Mouse (Mus musculus): Measurements from ENCODE around the gene Sstr3.

The Sstr3 gene

GRCm38 (mm10) chr15:78559141-78559979, 14.9 kb upstream of the Sstr3 start:
- no peak for DNase-seq (ENCODE audit: low spot score)

DNA sequence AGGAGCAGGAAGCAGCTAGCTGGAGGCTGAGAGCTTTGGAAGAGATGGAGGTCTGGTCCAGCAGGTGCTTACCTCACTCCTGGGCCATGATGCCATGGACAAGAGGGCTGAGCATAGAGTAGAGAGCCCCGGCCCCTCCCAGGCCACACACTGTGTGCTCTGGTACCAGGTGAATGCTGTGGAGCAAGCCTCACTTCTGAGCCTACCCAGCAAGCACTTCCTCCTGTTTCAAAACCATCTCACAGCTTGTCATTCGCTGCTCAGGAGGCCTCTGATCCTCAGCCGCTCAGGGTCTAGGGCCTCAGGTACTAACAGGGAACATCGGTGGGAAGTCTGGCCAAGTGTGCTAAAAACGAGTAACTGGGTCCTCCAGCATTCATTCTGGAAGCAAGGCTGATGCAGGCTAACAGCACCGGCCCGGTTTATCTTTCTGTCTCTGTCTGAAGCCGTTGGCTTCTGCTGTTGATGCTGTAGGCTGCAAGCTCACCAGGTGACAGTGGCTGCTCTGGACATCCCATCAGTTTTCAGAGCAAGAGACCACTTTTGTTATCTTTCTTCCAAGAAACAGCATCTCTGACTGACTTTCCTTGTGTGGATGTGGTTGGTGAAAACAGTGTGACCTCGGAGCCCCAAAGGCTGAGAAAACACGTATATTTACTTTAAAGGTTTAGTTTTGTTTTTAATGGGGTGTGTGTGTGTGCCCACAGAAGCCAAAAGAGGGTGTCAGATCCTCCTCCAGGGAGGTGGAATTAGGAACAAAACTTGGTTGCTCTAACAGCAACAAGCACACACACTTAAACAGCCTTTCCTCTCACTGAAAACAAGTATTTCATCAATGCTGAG, 13.4 kb upstream of the Sstr3 start:
- DNase-seq (ENCODE audit: low spot score): no peak

DNA sequence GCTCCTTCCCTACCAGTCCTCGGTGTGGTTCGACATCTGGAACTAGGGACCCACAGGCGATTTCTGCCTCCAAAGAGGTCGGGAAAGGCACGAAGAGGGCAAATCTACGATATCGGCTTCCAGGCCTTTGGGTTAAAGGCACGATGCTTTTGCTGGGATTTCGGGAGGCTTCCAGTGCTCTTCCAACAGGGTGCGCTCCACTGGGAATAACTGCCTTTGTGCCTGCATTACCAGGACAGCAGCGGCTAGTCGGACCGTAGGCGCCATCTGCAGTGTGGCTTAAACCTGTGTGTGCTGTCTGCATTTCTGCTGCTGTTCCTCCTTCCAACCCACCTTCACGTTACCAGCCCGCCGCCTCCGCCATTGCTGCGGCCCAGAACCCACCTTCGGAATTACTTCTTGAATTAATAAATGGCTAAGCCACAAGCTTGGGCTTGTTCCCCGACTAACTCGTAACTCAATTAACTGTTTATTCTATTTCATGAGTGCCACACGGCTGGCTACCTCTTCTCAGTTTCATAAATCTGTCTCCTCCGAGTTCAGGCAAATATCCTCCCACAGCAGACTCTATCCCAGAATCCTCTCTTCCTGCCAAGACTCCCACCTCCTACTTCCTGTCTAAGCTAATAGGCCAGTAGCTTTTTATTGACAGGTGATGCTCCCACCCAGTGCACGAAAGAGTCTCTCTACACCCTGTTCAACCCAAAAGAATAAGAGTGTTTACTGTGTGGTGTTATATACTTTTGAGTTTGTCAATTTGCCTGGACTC, 10.2 kb upstream of the Sstr3 start:
- no peak for DNase-seq (ENCODE audit: low spot score)

DNA sequence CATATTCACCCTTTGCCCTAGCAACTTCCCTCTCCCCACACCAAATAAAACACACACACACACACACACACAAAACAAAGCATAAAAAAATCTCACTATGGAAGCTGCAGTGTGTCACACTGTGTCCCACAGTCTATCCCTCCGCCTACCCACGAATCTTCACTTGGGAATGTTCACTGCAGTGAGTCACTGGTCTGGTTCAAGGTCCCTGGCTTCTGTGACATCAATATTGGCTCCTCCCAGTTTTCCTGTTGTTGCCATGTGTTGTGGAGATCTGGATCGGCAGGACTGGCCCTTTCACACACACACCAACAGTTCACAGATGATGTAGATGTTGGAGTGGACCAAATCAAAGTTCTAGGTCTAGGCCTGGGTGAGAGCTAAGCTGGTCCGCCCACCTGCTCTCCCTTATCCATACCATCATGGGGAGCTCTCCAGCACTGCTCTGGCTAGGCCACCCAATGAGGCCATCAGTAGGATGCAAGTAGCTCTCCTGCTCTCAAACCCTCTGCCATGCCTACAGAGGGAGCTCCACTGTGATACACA, 4.8 kb upstream of the Sstr3 start:
- no peak for DNase-seq (ENCODE audit: low spot score)

DNA sequence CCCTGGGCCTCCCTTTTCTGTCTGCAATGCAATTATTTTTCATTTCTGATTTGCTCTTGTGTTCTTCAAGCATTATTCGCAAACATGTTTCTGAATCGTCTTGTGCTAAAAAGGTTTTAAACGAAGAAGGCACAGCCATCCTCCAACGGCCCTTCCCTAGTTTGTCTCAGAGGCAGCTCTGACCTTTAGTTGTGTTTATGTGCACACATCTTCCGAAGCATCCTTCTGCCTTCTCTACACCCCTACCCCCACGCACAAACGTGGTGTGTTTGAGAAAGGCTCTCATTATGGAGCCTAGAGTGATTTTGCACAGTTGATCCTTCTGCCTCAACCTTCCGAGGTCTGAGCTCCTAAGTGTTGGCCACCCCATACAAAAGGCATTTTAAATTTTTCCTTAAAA, 4.2 kb upstream of the Sstr3 start:
- no peak for DNase-seq (ENCODE audit: low spot score)

- DNase-seq (ENCODE audit: low spot score): no peak
Measured at GRCm38 (mm10) chr15:78548336-78548665, 3.8 kb upstream of the Sstr3 start.

DNA sequence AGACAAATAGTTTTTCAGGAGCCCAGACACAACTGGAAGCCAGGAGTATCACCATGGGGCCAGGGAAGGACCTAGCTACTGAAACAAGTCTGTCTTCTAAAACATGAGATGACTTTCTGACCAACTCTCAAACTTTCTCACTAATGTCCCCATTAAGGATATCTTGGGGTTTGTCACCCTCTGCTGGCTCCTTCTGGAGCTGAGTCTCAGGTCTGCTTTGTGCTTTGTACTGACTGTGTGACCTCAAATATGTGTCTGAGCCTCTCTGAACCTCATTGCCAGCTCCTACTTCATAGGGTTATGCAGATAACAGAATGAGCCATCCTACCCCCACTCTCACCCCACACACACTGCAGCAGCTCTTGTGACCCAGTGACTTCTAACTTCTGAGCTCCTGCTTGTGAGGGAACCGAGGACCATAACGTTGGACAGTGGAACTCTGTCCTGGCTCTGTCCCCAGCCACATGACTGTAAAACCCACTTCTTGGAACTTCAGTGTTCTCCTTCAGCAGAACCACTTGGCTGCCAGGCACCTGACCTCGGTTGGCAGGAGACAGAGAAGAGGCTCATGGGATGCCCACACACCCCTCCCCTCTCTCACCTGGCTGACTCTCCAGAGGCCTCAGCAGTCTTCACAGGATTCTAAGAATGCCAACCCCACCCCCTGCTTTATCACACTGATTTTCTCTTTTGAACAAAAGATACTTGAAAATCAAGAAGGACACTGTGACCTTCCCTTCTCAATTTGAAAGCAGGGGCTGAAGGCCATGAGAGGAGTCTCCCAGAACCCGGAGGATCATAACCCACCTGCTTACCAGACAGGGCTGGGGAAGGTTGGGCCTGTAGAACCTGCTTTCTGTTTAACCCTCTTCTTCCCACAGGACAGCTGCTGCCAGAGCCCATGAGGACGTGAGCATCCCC, 3.2 kb upstream of the Sstr3 start:
- DNase-seq (ENCODE audit: low spot score): no peak

GRCm38 (mm10) chr15:78546060-78546459, 1.6 kb upstream of the Sstr3 start:
- DNase-seq (ENCODE audit: low spot score): no peak

DNA sequence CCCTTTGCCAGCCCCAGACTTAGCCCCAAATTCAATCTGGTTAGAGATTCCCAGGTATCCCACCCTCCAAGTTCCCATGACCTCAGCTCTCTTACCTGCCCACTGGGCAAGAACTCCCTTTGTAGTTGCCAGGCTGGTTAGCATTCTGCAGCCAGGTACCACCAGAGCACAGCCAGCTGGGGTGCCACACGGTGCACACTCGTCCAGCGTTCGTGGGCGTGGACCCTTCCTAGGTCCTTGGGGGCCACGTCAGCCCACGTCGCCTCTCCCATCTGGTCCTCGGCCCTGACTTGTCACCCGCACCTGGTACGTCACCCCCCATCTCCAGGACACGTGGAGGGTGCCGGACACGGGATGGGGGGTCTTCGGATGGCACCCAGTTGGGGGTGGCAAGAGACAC, 444 bp downstream of the Sstr3 start:
- DNase-seq (ENCODE audit: low spot score): no peak

DNA sequence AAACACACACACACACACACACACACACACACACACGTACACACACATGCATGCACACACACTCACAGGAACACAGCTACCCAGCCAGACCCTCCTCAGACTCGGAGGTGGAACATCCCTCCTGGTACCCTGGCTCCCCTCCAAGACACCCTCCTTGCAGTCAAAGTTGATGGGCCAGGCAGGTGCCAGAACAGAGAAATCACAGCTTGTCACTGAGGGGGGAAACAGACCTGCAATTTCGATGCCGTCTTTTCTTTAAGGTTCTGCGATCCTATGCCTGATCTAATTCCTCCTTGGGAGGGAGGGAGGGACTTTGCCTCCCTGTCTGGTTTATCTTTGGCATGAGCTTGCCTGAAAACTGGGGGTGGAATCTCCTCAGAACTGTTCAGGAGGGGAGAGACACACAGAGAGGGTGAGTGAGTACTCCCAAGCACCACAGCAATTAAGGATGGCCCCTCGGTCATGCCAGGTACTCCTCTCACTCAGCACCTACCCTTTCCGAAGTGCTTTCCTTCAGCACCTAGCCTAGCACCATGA, 1.6 kb downstream of the Sstr3 start:
- no peak for DNase-seq (ENCODE audit: low spot score)

DNA sequence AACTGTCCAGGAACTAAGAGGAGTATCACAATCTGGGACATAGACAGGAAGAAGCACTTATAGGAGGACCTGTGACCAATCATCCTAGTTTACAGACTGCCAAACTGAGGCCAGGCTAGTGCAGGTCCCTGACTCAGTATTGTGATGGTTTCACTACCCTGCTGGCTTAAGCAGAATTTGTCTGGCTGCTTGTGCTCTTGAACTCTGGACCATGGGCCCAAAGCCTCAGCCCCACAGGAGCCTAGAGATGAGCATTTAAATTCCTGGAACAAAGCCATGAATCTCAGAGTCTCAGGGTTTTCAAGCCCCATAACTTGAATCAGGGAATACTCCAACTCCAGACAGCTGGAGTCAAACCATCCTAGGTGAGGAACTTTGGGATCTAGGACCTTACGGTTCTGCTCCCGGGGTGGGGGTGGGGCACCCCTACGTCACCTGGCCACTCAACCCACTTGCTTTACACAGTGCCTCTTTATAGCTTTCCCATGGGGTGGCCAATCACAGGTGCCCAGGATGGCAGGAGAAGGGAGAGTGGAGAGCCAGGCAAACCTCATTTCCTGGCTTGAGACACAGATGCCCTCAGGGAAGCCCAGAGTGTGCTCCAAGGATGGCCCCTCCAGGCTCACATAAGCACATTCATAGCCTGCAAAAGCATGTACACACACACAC, 2.3 kb downstream of the Sstr3 start:
- DNase-seq (ENCODE audit: low spot score): no peak

- DNase-seq (ENCODE audit: low spot score): no peak
Measured at GRCm38 (mm10) chr15:78541606-78542005, 2.9 kb downstream of the Sstr3 start.

GRCm38 (mm10) chr15:78541036-78541435, 3.4 kb downstream of the Sstr3 start:
- no peak for DNase-seq (ENCODE audit: low spot score)

DNA sequence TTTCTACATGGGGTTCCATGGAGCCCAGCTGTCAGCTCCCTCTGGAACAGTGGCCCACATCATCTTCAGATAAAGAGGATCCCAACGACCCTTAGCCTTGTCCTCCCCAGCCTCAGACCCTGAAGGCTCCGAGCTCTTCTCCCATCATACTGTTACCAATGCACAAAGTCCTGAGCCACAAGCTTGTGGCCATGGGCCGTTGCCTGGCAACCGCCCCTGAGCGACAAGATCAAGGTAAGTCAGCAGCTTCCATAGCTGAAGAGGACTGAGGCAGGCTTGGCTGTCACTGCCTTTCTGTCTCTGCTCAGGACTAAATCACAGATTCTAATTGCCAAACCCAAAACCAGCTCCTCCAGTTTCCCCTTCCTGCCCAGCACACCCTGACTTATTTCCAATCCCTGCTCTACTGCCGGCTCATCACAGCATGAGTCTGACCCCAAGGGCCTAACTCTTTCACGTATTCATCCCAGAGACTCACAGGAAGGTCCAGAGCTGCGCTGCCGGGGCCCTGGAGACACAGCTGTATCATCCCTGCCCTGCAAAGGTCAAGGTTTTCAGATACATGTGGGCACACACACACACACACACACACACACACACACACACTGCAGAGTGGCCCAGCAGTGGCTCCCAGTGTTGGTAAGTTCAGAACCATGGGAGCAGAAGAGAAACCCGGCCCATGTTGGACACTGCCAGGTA, 8.6 kb downstream of the Sstr3 start:
- DNase-seq (ENCODE audit: low spot score): no peak

DNA sequence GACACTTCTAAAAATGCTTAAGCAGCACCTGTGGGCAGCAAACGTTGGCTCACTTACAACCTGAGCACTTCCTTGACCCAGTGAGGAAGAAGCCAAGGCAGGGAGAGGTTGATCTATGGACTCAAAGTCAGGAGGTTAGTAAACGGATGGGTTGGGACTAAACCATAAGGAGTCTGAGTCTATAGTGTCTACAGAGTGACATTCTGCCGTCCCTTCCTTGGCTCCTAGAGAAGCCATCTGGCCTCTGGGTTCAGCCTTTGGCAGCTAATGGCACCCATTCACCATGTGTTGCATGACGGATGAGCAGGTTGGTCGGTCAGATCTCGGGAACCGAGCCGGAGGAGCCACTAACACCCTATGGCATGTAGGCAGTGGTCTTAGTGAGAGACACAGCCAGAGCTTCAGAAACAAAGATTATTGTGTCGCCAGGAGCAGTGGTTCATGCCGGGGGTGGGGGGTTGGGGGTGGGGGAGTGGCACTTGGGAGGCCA, 11.1 kb downstream of the Sstr3 start:
- DNase-seq (ENCODE audit: low spot score): no peak

- DNase-seq (ENCODE audit: low spot score): no peak
Measured at GRCm38 (mm10) chr15:78532566-78533345, 11.7 kb downstream of the Sstr3 start.

DNA sequence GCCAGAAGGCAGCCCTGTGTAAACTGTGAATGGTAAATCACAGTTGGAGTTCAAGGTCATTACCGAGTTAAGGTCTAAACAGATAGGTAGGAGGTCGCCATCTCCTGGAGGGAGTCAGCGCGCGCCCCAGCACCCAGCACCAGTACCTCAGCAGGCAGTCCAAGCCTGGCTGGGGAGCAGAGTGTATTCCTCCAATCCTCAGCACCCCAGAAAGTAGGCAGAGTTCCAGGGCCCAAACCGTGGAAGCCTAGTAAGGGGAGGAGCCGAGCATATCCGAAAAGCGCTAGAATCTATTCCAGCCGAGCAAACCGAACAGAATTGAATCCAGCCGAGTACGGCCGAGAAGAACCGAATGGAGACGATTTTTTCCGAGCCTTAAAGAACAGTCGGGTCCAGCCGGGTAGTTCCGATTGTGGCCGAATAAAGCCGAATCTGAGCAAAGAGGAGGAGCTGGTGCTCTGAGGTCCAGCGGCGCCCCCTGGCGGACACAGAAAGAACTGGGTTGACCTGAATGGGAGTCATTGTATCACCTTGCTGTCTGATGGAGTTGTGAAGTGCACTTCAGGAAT, 12.5 kb downstream of the Sstr3 start:
- peak; percentile 76 for DNase-seq (ENCODE audit: low spot score)

DNA sequence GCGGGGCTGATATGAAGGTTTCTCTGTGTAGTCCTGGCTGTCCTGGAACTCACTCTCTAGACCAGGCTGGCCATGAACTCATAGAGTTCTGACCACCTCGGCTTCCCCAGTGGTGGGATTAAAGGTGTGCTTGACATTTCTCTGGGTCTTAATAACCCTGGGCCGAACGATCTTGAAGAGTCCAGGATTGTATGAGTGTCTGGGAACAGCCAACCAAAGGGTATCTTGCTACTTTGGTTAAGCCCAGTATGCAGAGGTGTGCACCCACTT, 13.1 kb downstream of the Sstr3 start:
- DNase-seq (ENCODE audit: low spot score): no peak

Data from spleen, adult 12 weeks (tissue).